Mouse (Mus musculus) hindbrain, embryonic 13.5 days (tissue): ENCODE results near the gene Zpbp2. TPM values are rescaled to one million over a fixed set of nuclear protein-coding genes. Genes with fewer than 3 reads are reported as not detected.

Experiments used
- ATAC-seq: fragments of 200-750 bp; cut with Nextera tagmentation; 2 replicates; pipeline ENCODE4 v1.8.0; 2017; ENCODE audit warnings: moderate TSS enrichment; ENCODE audit not compliant: low FRiP score
- H3K27ac ChIP-seq: fragments of 300-500 bp; sonication (generic); 2 replicates; pipeline ENCODE4 v1.5.1; 2015; ENCODE audit warnings: inconsistent platforms, mild to moderate bottlenecking, moderate library complexity
- H3K27me3 ChIP-seq: fragments of 300-500 bp; sonication (generic); 2 replicates; pipeline ENCODE4 v1.6.1; 2015; ENCODE audit warnings: mild to moderate bottlenecking, inconsistent platforms
- H3K36me3 ChIP-seq: fragments of 300-500 bp; sonication (generic); 2 replicates; pipeline ENCODE4 v1.6.1; 2015; ENCODE audit warnings: mild to moderate bottlenecking, inconsistent platforms
- H3K4me1 ChIP-seq: fragments of 300-500 bp; sonication (generic); replicated peaks from 2 replicates; pipeline ENCODE4 v1.6.1; 2015; ENCODE audit warnings: inconsistent platforms
- H3K4me2 ChIP-seq: fragments of 300-500 bp; sonication (generic); 2 replicates; pipeline ENCODE4 v1.6.1; 2015; ENCODE audit warnings: inconsistent platforms, mild to moderate bottlenecking, moderate library complexity
- H3K4me3 ChIP-seq: fragments of 300-500 bp; sonication (generic); 2 replicates; pipeline ENCODE4 v1.5.1; 2015; ENCODE audit warnings: mild to moderate bottlenecking, inconsistent platforms
- H3K9ac ChIP-seq: fragments of 300-500 bp; sonication (generic); 2 replicates; pipeline ENCODE4 v1.6.1; 2015; ENCODE audit warnings: mild to moderate bottlenecking, inconsistent platforms
- H3K9me3 ChIP-seq: fragments of 300-500 bp; sonication (generic); 2 replicates; pipeline ENCODE4 v1.6.1; 2016; ENCODE audit warnings: inconsistent platforms
- WGBS: fragments of 180-500 bp; shearing (Covaris S2); methylation state at CpG from one replicate; pipeline ENCODE4 v1.1.7; 2015; 5-methylcytosine and 5-hydroxymethylcytosine counted together
- polyA plus RNA-seq: library from polyadenylated mRNA; unstranded; fragments of >200 nt; fragmentation: Nextera tagmentation; extraction: Ambion mirVana; gene quantifications from 2 replicates; pipeline ENCODE4 v1.2.1, GENCODE M21; 2015

Zpbp2 gene
- polyA plus RNA-seq, 1 experiment from 2014 or later: not detected

GRCm38 (mm10) chr11:98586087-98586891 is 35.4 kb downstream of the Zpbp2 start:
- H3K4me1 ChIP-seq: peaks cover 39% of the 10 kb centered on the region
- H3K9ac ChIP-seq: peak overlapping the region; percentile 91
- ATAC-seq: peak; percentile 65
- H3K27me3 ChIP-seq: peaks cover 4% of the 10 kb centered on the region; the same call in 1 of the 2 replicates
- H3K4me3 ChIP-seq: peak overlapping the region; percentile 86
- H3K9me3 ChIP-seq: no peaks in the 10 kb centered on the region
- WGBS: 3% methylated on average over 22 of the region's 22 CpGs
- H3K36me3 ChIP-seq: peaks cover 26% of the 10 kb centered on the region
- peak overlapping the region; percentile 93 for H3K4me2 ChIP-seq
- peak overlapping the region; percentile 85 for H3K27ac ChIP-seq

DNA sequence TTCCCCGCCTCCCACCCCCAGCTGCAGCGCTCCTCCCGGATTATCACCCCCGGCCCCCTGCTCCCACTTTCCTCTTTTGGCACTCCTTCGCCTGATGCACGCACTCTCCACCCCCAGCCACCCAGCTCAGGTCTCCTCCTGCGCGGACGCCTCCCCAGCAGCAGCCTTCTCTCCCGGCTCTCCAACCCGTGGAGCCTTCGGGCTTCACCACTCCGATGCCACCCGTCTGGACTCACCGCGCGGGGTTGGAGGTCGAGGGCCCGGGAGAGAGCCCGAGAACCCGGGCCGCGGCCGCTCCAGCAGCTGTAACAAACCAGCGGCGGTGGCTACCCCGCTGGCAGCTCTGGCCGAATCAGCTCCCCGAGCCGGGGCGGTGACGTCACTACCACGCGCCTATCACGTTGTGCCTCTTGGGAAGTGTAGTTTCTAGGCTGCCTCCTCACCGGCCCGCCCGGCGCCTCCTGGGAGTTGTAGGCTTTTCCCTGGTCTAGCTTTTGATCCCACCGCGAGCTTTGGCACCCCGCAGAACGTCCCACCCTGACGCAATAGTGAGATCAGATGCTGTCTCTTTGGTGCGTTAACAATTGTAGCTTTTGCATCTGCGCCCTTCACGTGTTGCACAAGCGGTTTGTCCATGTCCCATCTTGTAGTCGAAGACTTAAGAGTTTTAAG is 36.1 kb downstream of the Zpbp2 start, which contains the start of gene Ormdl3:
TSS of gene Ormdl3 (minus strand) at position 477 of the 672 bp plus-strand sequence.
- Histone ChIP-seq H3K27ac (peak within 1 kb of the TSS; percentile 85), H3K27me3 (peaks cover 7% of the 10 kb centered on the region; the same call in 1 of the 2 replicates), H3K4me1 (peaks cover 39% of the 10 kb centered on the region), H3K9ac (peak within 1 kb of the TSS; percentile 91), H3K4me3 (peak within 1 kb of the TSS; percentile 86), H3K4me2 (peak within 1 kb of the TSS; percentile 93), H3K9me3 (no peaks in the 10 kb centered on the region), H3K36me3 (peaks cover 18% of the 10 kb centered on the region)
- peak; percentile 94 for ATAC-seq
- WGBS: under 1% methylated on average over 49 of the region's 49 CpGs

GRCm38 (mm10) chr11:98587684-98588546 is 37.0 kb downstream of the Zpbp2 start:
- Histone ChIP-seq H3K36me3 (peaks cover 10% of the 10 kb centered on the region), H3K9ac (peak overlapping the region; percentile 91; the same call in 1 of the 2 replicates), H3K4me3 (peak overlapping the region; percentile 86), H3K27ac (peak overlapping the region; percentile 60), H3K4me2 (peak overlapping the region; percentile 93), H3K4me1 (peaks cover 39% of the 10 kb centered on the region), H3K9me3 (no peaks in the 10 kb centered on the region), H3K27me3 (peaks cover 14% of the 10 kb centered on the region)
- WGBS: 7% methylated on average over 20 of the region's 20 CpGs
- peak; percentile 43 for ATAC-seq

DNA sequence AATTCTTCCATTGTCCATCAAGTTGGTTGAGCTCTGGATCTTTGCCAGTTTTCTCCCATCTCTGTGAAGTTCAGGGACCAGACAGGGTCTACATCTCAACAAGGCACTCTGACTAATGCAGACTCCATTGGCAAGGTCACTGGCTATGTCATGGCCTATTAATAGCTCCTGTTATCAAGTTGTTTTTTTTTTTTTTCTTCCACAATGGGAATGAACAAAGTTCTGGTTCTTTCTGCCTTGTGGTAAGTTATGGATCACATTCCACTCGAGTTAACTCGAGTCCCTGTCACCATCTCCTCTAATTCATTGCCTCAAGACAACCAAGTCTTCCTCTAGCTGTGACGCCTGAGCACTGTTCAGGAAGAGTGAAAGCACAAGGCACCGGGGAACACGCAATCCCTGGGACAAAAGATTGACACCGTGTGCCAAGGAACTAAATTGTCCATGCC is 38.0 kb downstream of the Zpbp2 start:
- WGBS: 67% methylated on average over 6 of the region's 6 CpGs

DNA sequence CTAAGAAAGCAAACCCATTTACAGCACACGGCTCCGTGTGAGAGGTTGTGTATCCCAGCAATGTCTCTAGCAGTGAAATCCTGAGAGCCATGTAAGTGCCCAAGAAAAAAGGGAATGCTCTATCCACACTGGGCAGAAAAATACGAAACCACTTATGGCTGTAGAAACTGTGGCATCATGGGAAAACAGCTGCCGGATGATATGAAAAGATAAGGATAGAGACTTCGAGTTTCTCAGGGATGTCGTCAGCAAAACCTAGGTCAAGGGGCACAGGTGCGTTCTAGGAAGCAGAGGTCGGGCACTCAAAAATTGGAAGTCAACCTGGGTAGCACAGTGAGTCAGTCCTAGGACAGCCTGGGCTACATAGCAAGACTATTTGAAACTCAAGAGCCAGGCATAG is 38.4 kb downstream of the Zpbp2 start:
- Histone ChIP-seq H3K4me3 (no peak overlapping the region), H3K4me2 (no peak overlapping the region)
- 86% methylated on average over 8 of the region's 8 CpGs for WGBS

More for the DNA sequence above, 38.0 kb downstream of the Zpbp2 start:
- peak overlapping the region; percentile 93; the same call in 1 of the 2 replicates for H3K4me2 ChIP-seq
- H3K27ac ChIP-seq: 0 out of 2 replicates have a peak overlapping the region, but pooled peaks have one; percentile 60
- H3K36me3 ChIP-seq: peaks cover under 1% of the 10 kb centered on the region; the same call in 1 of the 2 replicates
- H3K4me1 ChIP-seq: peaks cover 39% of the 10 kb centered on the region
- no peak for ATAC-seq
- no peak overlapping the region for H3K9ac ChIP-seq
- H3K27me3 ChIP-seq: peaks cover 14% of the 10 kb centered on the region
- no peak overlapping the region for H3K4me3 ChIP-seq
- no peaks in the 10 kb centered on the region for H3K9me3 ChIP-seq

DNA sequence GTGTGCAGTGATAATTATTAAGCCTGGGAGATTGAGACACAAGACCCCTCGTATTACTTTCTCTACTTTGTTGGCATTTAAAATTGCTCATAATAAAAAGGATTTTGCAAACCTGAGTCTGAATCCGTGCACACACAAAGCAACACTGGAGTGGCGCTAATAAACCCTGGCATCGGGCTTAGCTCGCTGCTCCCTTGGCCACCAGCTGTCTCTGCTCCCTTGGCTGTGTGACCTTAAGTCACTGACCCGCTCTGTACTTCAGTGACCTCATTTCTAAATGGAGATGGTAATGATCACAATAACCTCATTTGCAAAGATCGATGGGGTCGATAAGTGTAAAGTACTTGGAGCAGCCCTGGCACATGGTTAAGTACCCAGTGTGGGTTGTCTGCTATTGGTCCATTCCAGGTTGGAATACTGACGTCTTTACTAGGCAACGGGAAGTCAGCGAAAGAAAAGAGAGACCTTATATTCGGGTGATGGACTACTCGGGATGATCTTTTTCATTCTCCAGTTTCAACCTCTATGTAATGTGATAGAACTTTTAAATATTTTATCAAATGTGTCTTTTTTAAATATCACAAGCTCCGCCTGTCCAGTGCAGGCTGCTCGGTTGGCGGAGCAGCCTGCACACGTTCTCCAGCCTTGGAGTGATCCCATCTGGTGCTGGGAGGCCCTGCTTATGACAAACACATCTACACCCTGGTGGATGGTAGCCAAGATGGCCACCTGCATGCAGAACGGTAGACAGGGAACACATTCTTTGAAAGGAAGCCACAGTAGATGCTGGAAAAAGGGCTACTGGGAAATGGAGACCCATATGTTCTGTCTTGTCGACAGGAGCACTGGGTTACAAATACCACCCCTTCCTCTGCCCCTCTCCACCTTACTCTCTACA is 39.9 kb downstream of the Zpbp2 start:
- no peak for ATAC-seq
- 76% methylated on average over 19 of the region's 19 CpGs for WGBS
- Histone ChIP-seq H3K4me3 (no peak overlapping the region), H3K36me3 (no peaks in the 10 kb centered on the region), H3K9me3 (no peaks in the 10 kb centered on the region), H3K27me3 (peaks cover 22% of the 10 kb centered on the region), H3K4me1 (peaks cover 24% of the 10 kb centered on the region), H3K9ac (no peak overlapping the region), H3K27ac (no peak overlapping the region), H3K4me2 (no peak overlapping the region)

More for the DNA sequence above, 38.4 kb downstream of the Zpbp2 start:
- no peak for ATAC-seq
- H3K9me3 ChIP-seq: no peaks in the 10 kb centered on the region
- no peak overlapping the region for H3K27ac ChIP-seq
- no peak overlapping the region for H3K9ac ChIP-seq
- H3K27me3 ChIP-seq: peaks cover 19% of the 10 kb centered on the region
- H3K4me1 ChIP-seq: peaks cover 39% of the 10 kb centered on the region
- H3K36me3 ChIP-seq: no peaks in the 10 kb centered on the region

DNA sequence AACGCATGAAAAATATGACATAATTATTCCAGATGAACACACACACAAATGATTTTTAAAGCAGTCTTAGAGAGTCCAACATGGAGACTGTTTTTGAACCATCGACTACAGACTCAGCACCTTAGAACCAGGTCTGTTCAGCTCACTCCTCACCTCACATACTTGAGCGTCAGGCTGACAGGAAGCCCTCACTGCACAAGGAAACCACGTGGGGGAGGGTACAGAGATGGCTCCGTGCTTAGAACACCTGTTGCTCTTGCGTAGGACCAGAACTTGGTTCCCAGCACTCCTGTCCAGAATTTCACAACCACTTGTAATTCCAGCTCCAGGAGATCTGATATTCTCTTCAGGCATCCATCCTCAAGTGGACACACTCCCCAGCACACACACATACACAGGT is 44.1 kb downstream of the Zpbp2 start:
- Histone ChIP-seq H3K27me3 (peaks cover 46% of the 10 kb centered on the region), H3K27ac (no peak overlapping the region), H3K4me1 (peaks cover 7% of the 10 kb centered on the region; the same call in 1 of the 2 replicates), H3K4me3 (no peak overlapping the region), H3K9me3 (no peaks in the 10 kb centered on the region), H3K9ac (no peak overlapping the region), H3K36me3 (no peaks in the 10 kb centered on the region), H3K4me2 (no peak overlapping the region)
- ATAC-seq: no peak
- WGBS: 78% methylated on average over 6 of the region's 6 CpGs

DNA sequence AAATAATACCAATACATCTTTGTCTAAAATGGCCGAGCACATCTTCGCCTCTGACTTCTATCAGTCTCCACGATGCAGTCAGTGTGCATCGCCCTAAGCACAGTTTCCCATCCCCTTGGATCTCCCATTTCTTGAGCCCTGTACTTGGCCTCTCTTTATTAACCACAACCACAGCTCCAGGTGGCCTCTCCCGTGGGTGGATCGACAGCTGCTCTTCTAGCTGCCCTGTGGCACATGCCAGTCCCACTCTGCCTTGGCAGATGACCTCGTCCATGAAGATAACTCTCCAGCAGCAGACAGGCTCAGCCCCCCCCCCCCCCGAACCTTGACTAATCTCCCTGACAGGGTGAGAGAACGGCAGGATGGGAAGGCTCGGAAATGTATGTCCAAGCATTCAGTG is 44.6 kb downstream of the Zpbp2 start:
- Histone ChIP-seq H3K4me2 (no peak overlapping the region), H3K27ac (no peak overlapping the region), H3K4me3 (no peak overlapping the region), H3K9ac (no peak overlapping the region), H3K4me1 (peaks cover 7% of the 10 kb centered on the region; the same call in 1 of the 2 replicates), H3K27me3 (peaks cover 49% of the 10 kb centered on the region), H3K36me3 (no peaks in the 10 kb centered on the region), H3K9me3 (no peaks in the 10 kb centered on the region)
- WGBS: 81% methylated on average over 10 of the region's 10 CpGs
- no peak for ATAC-seq

- Histone ChIP-seq H3K9ac (no peak overlapping the region), H3K4me3 (no peak overlapping the region), H3K4me2 (no peak overlapping the region), H3K27ac (no peak overlapping the region), H3K27me3 (peaks cover 54% of the 10 kb centered on the region), H3K4me1 (peaks cover 7% of the 10 kb centered on the region; the same call in 1 of the 2 replicates), H3K9me3 (no peaks in the 10 kb centered on the region), H3K36me3 (no peaks in the 10 kb centered on the region)
- no peak for ATAC-seq
- WGBS: 88% methylated on average over 3 of the region's 3 CpGs
Observed at GRCm38 (mm10) chr11:98595955-98596354, 45.1 kb downstream of the Zpbp2 start.

DNA sequence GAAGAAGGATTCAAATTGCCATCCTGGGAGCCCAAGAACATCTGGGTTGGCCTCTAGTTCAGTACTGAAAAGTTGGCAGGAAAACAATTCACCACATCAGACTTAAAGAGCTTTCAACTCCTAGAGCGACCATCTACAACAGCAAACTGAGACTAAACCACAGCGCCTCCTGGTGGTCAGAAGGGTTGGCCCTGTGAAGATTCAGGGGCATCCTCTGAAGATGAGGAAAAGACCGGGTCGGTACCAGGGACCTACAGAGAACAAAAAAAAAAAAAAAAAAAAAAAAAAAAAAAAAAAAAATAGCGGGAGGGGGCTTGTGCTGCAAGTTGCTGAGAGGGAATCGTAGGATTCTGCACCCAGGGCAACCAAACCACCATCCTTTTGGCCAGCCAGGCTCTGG is 46.5 kb downstream of the Zpbp2 start:
- Histone ChIP-seq H3K9me3 (no peaks in the 10 kb centered on the region), H3K4me1 (peaks cover 11% of the 10 kb centered on the region; the same call in 1 of the 2 replicates), H3K27ac (no peak overlapping the region), H3K27me3 (peaks cover 52% of the 10 kb centered on the region), H3K36me3 (no peaks in the 10 kb centered on the region), H3K4me3 (no peak overlapping the region), H3K9ac (no peak overlapping the region), H3K4me2 (no peak overlapping the region)
- WGBS: 37% methylated on average over 6 of the region's 6 CpGs
- ATAC-seq: no peak

DNA sequence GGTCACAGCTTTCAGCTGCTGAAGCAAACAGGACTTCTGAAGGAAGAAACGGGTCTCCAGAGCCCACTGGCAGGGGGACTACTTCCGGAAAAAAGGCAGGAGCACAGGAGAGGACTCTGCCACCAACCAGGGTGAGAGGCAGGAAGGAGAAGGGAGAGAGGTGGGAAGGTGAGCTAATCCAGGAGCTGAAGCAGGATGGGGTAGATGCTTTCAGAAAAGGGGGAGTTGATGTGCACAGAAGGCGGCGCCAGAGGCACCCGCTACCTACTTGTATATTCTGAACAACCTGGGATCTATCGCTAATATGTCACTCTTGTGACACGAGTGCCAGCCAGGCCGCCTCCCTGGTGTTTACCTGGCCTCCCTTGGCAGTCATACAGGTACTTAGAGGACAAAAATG is 47.1 kb downstream of the Zpbp2 start, which contains the start of gene Lrrc3c:
TSS of gene Lrrc3c (plus strand) at position 301 of the 400 bp plus-strand sequence.
- 88% methylated on average over 8 of the region's 8 CpGs for WGBS
- H3K36me3 ChIP-seq: no peaks in the 10 kb centered on the region
- no peak within 1 kb of the TSS for H3K4me3 ChIP-seq
- H3K27me3 ChIP-seq: peaks cover 49% of the 10 kb centered on the region
- H3K4me1 ChIP-seq: peaks cover 13% of the 10 kb centered on the region; the same call in 1 of the 2 replicates
- H3K4me2 ChIP-seq: no peak within 1 kb of the TSS
- no peak for ATAC-seq
- 0 out of 2 replicates have a peak within 1 kb of the TSS, but pooled peaks have one; percentile 13 for H3K9ac ChIP-seq
- no peaks in the 10 kb centered on the region for H3K9me3 ChIP-seq
- no peak within 1 kb of the TSS for H3K27ac ChIP-seq
